Mouse (Mus musculus): ENCODE measurements around the gene Parvb.

DNA sequence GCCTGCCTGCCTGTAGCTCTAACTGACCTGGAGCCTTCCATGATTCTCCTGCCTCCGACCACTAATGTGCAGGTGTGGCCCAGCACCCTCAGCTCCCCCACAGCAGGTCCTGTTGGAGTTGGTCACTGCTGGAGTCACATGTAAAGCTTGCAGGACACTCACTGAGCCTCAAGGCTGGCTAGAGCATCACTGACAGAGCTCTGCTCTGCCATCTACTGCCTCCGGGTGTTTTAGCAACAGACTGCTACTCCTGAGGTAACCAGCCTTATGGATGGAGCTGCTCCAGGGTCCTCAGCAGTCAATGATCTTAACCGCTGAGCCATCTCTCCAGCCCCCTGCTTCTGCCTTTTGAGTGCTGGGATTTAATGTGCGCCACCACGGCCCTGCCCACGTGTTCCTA lies 8.4 kb upstream of the Parvb start:
- TF ChIP-seq CTCF (IDR thresholded peaks at IDR 0.05; ENCODE audit: low read depth, low read length) (no peak), GATA1 (IDR thresholded peaks at IDR 0.05; ENCODE audit: borderline replicate concordance, low read length) (no peak), GATA2 (IDR thresholded peaks at IDR 0.05; ENCODE audit: borderline replicate concordance, low read depth, low read length) (no peak), POLR2AphosphoS5 (IDR thresholded peaks at IDR 0.05; ENCODE audit: insufficient replicate concordance, low read depth, low read length) (no peak), TAL1 (conservative IDR thresholded peaks at IDR 0.05; ENCODE audit: low read depth, low read length) (no peak)

Data from G1E (cell line).